Mouse (Mus musculus): Measurements from ENCODE around the gene Mxra8.

- TF ChIP-seq POLR2A (IDR thresholded peaks at IDR 0.05; ENCODE audit: extremely low read depth, insufficient read depth, low read length) (no peak), CTCF (IDR thresholded peaks at IDR 0.05; ENCODE audit: extremely low read depth, insufficient read depth, low read length) (no peak)
These were observed 3.8 kb downstream of the Mxra8 start for GRCm38 (mm10) chr4:155843231-155843630.
